Mouse (Mus musculus): Measurements from ENCODE around the gene Art3. TPM values are rescaled to one million over a fixed set of nuclear protein-coding genes. Genes with fewer than 3 reads are reported as not detected.
"Not testable (repeated sequence)": the region's sequence is repeated elsewhere in the genome, so short reads cannot be mapped to it uniquely, and the experiment has no call there.

Art3 gene
- total RNA-seq, 2 experiments from 2014 or later, result 327 to 371 TPM

DNA sequence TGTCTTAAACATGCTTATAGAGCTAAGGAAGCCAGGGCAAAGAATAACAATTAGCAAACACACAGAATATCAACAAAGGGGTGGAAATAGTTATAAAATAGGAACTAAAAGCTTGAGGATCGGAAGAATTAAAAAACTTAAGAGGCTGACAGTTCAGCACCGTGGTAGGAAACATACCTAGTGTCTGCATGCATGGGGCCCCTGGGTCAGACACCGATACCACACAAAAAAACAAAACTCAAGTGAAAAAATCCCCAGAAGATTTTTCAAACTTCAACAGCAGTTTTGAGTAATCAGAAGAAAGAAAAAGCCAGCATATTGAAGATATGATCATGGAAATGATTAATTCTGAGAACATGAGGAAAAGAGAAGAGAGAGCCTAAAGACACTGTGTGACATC is 5.1 kb downstream of the Art3 start:
- DNase-seq, result no peak

DNA sequence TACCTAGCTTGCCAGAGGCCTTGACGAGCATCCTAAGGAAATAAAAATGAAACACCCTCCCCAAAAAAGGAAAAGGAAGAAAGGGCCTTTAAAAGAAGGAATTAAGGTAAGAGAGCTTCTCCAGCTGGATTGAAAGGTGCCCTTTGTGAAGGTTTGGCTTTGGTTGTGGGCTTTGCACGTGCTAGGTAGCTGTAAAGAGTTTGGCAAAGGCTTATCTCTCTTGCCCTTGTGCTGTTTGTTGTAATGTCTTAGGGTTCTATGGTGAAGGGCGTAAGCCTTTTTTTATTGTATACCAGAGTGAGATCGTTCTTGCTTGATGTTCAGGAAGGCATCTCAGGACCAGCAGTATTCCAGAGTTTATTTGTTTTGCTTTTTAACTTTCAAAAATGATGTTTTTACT is 9.0 kb downstream of the Art3 start:
- DNase-seq, result no peak

DNA sequence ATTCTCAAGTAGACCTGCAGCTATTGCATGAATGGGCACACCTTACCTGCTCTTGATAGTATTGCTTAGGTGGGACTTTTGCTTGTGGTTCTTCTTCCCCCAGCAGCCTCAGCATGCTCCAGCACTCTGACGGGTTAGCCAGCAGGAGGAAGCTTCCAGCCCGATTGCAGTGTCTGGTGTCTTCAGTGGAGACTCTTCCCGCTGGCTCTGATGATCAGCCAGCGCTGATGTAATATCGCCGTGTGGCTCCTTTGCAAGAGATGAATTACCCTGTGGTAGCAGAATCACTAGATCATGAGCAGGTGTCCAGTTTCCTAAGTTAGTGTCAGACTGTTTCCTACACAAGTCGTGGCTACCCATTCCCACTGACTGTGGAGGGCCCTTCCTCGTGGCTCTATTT is 13.4 kb downstream of the Art3 start:
- no peak for DNase-seq

DNA sequence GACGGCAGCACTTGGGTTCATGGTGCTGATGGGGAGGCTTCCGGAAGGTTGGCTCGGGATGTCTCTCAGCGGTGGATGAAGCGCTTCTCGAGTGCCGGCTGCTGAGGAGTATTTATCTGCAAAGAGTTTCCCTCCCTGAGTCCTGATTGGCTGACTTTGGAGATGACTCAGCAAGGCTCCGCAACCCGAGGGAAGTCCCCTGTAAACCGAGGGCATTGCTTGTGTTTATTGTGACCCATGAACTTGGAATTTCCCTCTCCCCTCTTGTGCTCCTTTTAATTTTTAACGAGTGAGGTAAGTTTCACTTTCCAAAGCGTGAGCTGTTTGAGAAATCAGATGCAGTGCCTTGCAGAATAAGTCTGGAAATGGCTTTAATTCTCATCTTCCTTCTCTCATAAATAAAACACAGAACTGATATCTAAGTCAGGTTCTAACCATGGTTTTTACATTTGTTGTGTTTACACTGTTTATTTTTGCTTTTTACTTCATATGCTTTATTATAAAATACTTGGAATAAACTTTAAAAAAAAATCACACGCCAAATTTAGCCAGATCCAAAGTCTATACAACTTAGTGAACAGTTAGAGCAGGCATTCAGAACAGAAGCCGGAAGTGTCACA is 17.3 kb downstream of the Art3 start, which contains the start of gene Cxcl10:
TSS of gene Cxcl10 (minus strand) at position 96 of the 620 bp plus-strand sequence.
- no peak for DNase-seq

DNA sequence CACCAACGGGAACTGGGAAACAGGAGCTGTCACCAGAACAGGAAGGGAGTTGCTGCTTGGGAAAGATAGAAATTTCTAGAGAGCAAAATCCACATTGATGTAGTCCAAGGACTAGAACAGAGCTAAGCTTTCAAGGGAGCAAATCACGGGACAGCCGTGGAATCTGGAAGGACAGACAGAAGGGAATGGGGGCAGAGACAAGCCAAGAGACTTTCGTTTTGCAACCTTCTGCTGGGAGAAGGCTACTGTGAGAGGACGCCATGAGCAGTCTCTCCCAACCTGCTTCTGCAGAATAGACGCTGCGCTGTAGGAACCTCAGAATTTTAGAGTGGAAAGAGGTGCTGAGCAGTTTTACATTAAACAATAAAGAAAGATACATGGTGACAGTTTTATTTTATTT is 18.1 kb downstream of the Art3 start:
- DNase-seq, result no peak

DNA sequence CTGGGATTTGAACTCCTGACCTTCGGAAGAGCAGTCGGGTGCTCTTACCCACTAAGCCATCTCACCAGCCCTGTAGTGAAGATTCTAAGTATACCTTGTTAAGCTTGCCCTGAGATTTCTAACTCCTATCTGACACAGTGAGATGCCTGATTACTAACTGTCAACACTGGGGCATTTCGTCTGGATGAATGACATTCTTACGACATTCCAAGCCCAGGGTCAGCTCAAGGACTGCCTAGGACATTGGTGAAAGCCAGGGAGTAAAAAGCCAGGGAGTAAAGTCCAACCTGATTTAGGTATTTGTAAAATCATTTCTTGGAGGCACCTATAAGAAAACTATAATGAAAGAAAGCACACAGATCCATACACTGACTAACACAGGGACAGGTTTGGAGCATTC is 21.1 kb downstream of the Art3 start:
- DNase-seq, result not testable (repeated sequence)

DNA sequence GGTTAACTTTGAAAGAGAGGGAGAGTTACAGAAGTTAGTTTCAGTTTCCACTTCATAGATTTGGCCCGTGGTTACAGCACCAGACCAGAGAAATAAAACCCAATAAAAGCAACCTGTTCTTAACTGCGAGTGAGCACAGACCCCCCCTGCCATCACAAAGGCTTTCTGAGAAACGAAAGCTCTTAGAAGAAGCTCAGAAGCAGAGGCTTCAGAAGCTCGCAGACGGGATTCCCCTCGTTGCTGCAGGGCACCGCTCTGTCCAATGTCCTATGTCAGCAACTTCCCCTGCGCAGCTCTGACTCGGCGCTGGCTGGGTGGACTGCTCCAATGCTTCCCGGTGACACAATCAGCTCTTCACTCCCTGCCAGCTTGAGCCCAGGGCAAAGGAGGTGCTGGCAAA is 21.9 kb downstream of the Art3 start:
- peak; percentile 55 for DNase-seq

DNA sequence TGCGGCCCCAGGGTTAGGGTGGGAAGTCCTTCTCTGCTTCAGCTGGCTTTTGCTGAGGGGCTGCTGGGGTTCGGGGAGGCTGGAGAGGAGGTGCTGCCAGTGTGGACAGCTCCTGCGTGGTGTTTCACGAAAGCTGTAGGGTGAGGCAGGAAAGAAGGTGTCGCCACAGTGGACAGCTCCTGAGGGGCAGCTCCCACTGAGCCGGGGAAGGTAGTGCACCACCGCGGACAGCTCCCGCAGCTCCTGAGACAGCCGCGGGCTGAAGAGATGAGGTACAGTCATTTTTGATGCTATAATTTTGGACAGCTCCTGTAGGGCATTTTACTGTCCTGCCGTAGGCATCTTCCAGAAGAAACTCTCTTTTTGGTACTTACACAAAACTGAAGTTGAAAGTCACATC is 26.4 kb downstream of the Art3 start:
- no peak for DNase-seq

DNA sequence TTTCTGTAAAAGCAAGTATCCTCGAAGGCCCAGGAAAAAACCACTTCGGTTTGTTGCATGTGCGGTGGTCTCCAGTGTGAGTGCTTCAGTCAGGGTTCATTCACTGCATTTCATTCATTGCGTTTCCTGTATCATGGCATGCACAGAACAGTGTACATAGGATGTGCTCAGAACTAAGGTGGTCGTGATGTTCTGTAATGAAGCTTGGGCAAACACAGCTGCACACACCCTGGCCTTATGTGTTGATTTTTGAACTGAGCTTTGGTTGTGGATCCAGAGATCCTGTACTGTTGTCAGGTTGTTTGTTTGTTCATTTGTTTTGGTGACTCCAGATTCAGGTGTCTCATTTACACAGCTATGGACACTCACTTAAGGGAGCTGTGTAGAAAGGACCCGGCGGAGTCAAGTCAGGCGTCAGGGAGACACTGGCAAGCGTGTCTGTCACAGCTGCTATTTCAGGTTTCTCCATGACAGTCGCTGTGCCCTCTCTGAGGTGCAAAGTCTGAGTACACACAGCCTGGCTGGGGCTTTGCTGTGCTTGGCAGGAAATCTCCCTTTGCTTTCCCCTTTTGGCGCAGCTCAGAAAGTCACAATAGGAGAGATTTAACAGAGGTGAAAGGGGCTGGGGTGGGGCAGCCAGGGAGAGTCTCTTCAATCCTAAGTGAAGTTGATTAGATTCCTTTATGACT is 27.3 kb downstream of the Art3 start:
- DNase-seq, result no peak

DNA sequence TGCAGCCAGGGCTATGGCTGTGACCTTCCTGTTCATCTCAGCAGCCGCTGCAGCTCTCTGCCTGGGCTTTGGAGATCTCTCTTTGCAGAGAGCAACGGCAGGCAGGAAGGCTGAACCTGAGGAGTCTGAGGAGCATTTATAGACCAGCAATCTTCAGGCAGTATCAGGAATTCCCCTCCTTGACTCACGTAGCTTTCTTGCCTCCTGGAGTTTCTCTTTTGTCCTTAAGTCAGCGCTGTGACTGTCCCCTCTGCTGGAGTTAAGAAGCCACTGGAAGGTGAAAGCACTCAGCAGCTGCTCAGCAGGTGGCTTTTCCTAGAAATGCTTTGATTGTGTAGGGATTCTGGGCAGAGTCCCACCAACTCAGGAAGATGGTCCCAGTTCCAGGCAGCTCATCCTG is 31.6 kb downstream of the Art3 start:
- no peak for DNase-seq

DNA sequence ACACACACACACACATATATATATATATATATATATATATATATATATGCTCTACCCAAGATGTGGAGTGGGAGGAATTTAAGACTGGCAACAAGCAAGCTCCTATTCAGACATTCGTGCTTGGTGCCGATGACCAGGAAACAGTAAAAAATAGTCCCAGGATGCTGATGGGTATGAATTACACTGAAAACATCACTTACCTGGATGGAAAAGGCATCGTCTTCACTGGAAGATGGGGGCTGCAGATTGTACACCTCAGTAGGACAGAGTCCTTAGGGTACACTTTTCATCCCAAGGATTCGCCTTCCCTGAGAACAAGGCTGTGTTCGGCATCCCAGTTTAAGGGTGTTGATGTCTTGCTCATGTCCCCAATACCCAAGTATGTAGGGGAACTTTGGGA is 32.4 kb downstream of the Art3 start:
- no peak for DNase-seq

DNA sequence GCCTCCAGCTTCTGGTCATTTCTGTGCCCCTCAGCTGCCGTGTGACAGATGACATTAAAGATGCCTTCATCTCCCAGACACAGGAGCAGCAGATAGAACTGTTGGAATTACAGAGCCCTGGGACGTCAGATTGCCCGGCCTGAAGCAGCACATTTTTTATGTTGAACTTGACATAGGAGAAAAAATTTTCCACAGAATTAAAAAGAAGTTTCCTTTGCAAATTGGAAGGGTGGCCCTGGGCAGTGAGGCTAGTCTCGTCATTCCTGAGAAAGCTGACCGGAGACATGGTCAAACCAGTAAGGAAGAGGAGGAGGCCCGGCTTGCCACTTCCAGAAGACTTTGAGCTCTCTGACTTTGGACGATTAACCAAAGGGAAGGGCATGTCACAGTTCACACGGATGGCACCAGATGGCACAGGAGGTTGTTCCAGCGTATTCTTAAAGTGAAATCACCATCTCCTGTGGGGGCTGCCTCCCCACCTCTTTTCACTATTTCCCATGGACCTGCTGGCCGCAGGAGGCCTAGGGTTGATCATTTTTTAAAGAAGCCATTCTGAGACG is 33.6 kb downstream of the Art3 start:
- no peak for DNase-seq

DNA sequence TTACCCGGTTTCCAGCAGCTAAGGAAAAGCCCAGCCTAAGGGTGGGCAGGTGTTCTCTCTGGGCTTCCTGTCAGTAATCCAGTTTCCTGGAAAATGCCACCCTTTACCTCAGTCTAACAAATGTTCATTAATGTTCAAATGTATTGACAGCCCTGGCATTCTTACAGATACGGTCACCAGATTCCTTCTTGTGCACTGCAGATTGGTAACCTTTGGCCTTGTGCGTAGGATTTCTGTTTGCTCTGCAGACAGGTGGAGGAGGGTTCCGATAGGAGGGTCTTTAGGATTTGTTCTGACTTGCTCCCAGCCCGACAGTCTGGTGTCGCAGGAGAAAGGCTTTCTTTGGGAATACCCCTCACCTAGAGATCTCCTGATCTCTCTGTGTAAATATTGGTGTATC is 34.9 kb downstream of the Art3 start:
- DNase-seq, result no peak

DNA sequence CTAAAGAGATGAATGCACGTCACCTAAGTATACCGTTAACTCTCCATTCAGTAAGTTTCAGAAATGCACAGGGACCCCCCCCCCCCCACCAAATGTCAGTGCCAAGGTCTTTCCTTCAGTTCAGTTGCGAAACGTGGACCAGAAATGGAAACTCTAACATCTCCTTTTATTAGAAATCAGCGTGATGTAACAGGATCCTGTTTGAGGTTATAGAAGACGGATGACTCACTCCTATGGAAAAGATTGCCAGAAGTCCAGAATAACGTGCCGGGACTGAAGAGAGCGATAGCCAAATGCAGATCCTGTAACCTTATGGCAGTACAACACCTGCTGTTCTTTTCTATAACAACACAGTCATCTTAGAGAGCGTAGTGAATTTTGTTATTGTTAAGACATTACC is 36.8 kb downstream of the Art3 start:
- no peak for DNase-seq

DNA sequence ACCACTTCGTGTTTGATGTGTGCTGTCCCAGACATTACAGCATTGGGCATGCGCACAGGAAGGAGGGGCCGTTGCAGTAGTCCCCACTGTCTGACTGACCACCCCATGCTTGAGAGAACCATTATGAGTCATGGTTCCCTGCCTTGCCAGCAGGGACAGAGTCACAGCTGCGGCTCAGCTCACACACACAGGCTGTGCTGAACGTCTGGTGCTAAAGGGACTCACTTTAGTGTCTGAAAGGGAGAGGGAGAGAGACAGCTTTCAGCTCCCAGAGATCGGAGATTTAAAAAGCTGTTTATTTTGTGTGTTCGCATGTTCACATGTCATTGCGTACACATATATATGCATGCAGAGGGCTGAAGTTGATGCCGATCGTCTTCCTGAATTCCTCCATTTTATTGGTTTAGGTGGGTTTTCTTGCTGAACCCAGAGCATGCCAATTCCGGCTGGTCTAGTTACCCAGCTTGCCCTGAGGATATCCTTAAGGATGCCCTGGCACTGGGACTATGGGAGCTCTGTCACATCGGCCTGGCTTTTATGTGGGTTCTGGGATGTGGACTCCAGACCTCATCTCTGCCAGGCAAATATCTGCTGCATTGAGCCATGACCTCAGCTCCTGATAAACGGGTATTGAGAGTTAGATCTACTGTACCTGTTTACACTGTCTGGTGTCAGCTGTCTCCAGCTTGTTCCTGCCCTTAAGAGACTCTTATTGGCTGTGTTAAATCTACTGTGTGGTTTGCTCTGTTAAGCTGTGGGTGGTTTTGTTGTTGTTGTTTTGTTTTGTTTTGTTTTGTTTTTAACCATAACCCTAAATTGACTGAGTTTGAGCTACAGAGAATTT is 37.7 kb downstream of the Art3 start:
- peak; percentile 67 for DNase-seq

DNA sequence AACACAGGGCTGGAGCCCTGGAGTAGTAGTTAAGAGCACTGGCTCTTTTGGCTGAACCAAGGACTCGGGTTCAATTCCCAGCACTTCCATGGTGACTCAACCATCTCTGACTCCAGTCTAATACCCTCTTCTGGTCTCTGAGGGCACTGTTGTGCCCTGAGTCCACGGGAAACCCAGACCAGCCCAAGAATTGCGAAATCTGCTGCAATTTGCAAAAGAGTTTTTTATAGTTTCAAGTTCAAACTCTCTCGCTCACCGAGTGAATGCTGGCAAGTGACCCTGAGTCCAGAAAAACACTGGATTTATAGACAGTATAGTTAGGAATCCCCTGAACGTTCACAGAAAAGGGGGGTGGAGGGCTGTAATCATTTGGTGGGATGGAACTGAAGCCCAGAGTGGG is 38.8 kb downstream of the Art3 start:
- no peak for DNase-seq

DNA sequence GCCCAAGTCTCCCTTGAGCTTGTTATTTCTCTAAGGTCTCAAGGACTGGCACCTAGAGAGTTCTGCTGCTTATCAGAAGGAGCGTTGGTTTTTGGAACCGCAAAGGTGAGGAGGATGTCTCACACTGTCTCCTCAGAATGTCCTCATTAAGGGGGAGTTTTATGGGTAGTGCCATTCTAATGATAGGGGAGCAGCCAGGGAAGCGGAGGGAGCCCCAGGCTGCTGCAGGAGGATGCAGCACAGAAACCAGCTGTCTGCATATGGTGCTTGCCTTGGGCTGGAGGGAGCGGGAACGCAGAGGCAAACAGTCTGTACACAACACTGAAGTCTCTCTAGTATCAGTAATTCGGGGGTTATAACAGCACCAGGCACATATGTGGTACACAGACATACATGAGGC is 39.3 kb downstream of the Art3 start:
- no peak for DNase-seq

DNA sequence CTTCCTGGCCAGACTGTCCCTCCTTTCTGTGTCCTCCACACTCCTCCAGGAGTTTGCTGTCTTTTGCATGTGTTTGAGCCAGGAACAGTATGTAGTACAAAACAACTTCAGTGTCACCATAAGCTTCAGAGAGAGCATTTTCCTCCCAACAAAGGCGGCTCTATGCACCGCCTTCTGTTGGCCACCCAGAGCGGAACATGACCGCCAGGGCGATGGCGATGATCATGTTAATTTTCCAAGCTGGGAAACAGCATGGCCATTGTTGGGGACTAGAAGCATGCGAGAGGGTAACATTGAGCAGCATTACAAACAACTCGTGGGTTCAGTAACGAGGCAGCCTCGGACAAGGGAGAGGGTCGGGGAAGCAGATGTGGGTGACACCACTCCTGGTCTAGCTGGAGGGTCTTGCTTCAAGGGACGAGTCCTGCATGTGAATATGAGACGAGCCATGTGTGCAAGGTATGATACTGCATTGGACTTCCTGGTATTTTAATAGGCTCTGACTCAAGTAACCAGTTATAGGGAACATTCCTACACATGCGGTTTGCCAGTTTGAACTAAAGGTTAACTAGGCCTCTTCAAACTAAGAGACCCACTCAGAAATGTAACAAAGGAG is 39.8 kb downstream of the Art3 start:
- no peak for DNase-seq

DNA sequence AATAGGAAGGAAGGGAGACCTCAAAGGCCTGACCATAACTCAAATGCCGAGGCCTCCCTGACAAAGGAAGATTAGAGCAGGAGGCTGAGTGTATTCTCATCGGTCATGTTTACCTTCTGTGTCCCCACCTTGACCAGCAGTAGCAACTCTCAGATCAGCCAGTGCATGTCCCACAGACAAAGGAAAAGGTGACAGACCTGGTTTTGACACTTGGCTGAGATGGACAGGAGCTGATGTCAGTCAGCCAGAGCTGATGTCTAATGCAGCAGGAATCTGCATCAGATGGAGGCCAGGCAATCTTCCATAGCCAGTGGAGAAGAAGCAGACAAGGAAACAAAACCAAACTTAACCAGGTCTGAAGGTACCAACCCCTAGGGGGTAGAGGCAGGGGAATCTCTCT is 41.0 kb downstream of the Art3 start:
- no peak for DNase-seq

DNA sequence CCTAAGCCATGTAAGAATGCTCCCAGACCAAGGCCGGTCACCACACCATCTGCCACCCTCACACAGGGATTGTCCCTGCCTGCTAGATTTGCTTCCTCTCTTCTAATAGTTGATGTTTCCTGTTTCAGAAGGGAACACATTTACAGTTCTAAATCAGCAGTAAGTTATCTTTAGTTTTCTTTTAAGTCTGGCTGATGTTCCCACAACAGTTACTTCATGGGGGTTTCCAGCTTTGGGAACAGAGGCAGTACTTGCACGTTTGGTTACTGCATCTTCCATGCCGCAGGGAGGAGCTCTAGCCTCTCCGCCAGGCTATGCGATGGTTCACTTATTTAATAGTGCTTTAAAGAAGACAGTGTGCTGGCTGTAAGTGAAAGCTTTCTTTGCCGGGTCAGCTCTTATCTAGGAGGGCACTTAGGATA is 43.1 kb downstream of the Art3 start:
- DNase-seq, result no peak

DNA sequence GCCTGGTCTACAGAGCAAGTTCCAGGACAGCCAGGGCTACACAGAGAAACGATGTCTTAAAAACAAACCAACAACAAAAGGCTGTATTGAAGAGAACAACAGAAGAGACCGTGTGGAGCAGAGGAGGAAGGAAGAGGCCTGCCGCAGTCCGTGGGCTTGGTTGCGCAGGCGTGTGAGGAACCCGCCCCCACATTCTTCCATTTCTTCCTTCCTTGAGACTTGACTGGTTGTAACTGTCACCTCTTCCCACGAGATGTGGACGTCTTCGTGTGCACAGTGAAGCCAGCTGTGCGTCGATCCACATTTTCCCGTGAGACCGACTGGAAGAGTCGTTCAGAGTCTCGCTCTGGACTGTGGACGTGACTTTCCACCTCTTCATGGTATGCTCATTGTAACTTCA is 43.7 kb downstream of the Art3 start:
- no peak for DNase-seq

DNA sequence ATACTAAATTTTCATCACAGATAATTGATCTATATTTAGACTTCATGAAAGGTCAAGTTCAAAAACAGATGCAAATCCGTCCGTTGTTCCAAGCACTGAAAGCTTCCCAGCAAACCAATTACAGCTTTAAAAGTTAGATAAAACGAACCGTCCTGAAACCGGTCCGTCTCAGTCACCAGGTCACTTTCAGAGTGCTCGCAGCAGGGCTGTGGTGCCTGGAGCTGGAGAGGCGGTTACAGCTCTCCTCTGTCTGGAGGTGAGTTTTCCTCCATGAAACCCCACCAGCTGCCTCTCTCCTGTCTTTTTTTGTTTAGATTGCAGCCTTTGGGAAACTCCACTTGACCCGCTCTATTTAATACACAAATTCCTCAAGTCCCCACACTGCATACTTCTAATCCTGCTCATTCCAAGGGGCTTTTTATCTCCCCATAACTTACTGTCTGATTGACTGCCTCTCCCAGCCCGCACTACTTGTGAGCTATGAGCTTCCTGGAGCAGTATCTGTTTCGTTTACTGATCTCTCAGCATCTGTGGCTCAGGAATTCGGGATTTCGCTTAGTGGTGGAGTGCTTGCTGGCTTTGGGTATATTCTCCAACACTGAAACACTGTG is 45.3 kb downstream of the Art3 start:
- DNase-seq, result no peak

Data from gastrocnemius, postnatal 10 days (tissue).